Mouse (Mus musculus): ENCODE data around the gene Cd38. TPM values are rescaled to one million over a fixed set of nuclear protein-coding genes. Genes with fewer than 3 reads are reported as not detected.

Gene Cd38
- polyA plus RNA-seq, 1 experiment = 0.40 TPM

GRCm38 (mm10) chr5:43845083-43845482 lies 23.3 kb upstream of the Cd38 start:
- no peak overlapping the region for H3K27ac ChIP-seq (ENCODE audit: control insufficient read depth, insufficient read depth, low read depth, low read length)
- H3K36me3 ChIP-seq (ENCODE audit: control insufficient read depth, insufficient read depth, low read length) = no peaks in the 10 kb centered on the region
- TF ChIP-seq CTCF (IDR thresholded peaks at IDR 0.05; ENCODE audit: control insufficient read depth, insufficient read depth, insufficient replicate concordance, low read depth, low read length) (no peak), POLR2A (IDR thresholded peaks at IDR 0.05; ENCODE audit: control insufficient read depth, low read depth, low read length) (no peak)
- H3K27me3 ChIP-seq (ENCODE audit: control insufficient read depth, insufficient read depth, low read length) = no peaks in the 10 kb centered on the region
- no peak overlapping the region for H3K4me3 ChIP-seq (ENCODE audit: control insufficient read depth, low read depth, low read length)
- no peaks in the 10 kb centered on the region for H3K4me1 ChIP-seq (ENCODE audit: control insufficient read depth, insufficient read depth, low read length)

GRCm38 (mm10) chr5:43845646-43846045 lies 22.7 kb upstream of the Cd38 start:
- no peak for TF ChIP-seq POLR2A (IDR thresholded peaks at IDR 0.05; ENCODE audit: control insufficient read depth, low read depth, low read length)
- no peak for TF ChIP-seq CTCF (IDR thresholded peaks at IDR 0.05; ENCODE audit: control insufficient read depth, insufficient read depth, insufficient replicate concordance, low read depth, low read length)
- H3K4me1 ChIP-seq (ENCODE audit: control insufficient read depth, insufficient read depth, low read length) = no peaks in the 10 kb centered on the region
- no peak overlapping the region for H3K27ac ChIP-seq (ENCODE audit: control insufficient read depth, insufficient read depth, low read depth, low read length)

GRCm38 (mm10) chr5:43846227-43846626 lies 22.1 kb upstream of the Cd38 start:
- no peak overlapping the region for H3K4me3 ChIP-seq (ENCODE audit: control insufficient read depth, low read depth, low read length)
- H3K36me3 ChIP-seq (ENCODE audit: control insufficient read depth, insufficient read depth, low read length) = no peaks in the 10 kb centered on the region
- H3K27ac ChIP-seq (ENCODE audit: control insufficient read depth, insufficient read depth, low read depth, low read length) = no peak overlapping the region
- no peaks in the 10 kb centered on the region for H3K27me3 ChIP-seq (ENCODE audit: control insufficient read depth, insufficient read depth, low read length)
- H3K4me1 ChIP-seq (ENCODE audit: control insufficient read depth, insufficient read depth, low read length) = no peaks in the 10 kb centered on the region
- TF ChIP-seq CTCF (IDR thresholded peaks at IDR 0.05; ENCODE audit: control insufficient read depth, insufficient read depth, insufficient replicate concordance, low read depth, low read length) (no peak), POLR2A (IDR thresholded peaks at IDR 0.05; ENCODE audit: control insufficient read depth, low read depth, low read length) (no peak)

More at GRCm38 (mm10) chr5:43845646-43846045, 22.7 kb upstream of the Cd38 start:
- no peaks in the 10 kb centered on the region for H3K36me3 ChIP-seq (ENCODE audit: control insufficient read depth, insufficient read depth, low read length)
- no peaks in the 10 kb centered on the region for H3K27me3 ChIP-seq (ENCODE audit: control insufficient read depth, insufficient read depth, low read length)
- no peak overlapping the region for H3K4me3 ChIP-seq (ENCODE audit: control insufficient read depth, low read depth, low read length)

GRCm38 (mm10) chr5:43847555-43847954 lies 20.8 kb upstream of the Cd38 start:
- TF ChIP-seq CTCF (IDR thresholded peaks at IDR 0.05; ENCODE audit: control insufficient read depth, insufficient read depth, insufficient replicate concordance, low read depth, low read length) = no peak
- no peak for TF ChIP-seq POLR2A (IDR thresholded peaks at IDR 0.05; ENCODE audit: control insufficient read depth, low read depth, low read length)
- Histone ChIP-seq H3K4me3 (ENCODE audit: control insufficient read depth, low read depth, low read length) (no peak overlapping the region), H3K4me1 (ENCODE audit: control insufficient read depth, insufficient read depth, low read length) (no peaks in the 10 kb centered on the region), H3K27ac (ENCODE audit: control insufficient read depth, insufficient read depth, low read depth, low read length) (no peak overlapping the region), H3K27me3 (ENCODE audit: control insufficient read depth, insufficient read depth, low read length) (no peaks in the 10 kb centered on the region), H3K36me3 (ENCODE audit: control insufficient read depth, insufficient read depth, low read length) (no peaks in the 10 kb centered on the region)

- TF ChIP-seq POLR2A (IDR thresholded peaks at IDR 0.05; ENCODE audit: control insufficient read depth, low read depth, low read length) (no peak), CTCF (IDR thresholded peaks at IDR 0.05; ENCODE audit: control insufficient read depth, insufficient read depth, insufficient replicate concordance, low read depth, low read length) (no peak)
- Histone ChIP-seq H3K27ac (ENCODE audit: control insufficient read depth, insufficient read depth, low read depth, low read length) (no peak overlapping the region), H3K4me3 (ENCODE audit: control insufficient read depth, low read depth, low read length) (no peak overlapping the region), H3K27me3 (ENCODE audit: control insufficient read depth, insufficient read depth, low read length) (no peaks in the 10 kb centered on the region), H3K4me1 (ENCODE audit: control insufficient read depth, insufficient read depth, low read length) (no peaks in the 10 kb centered on the region), H3K36me3 (ENCODE audit: control insufficient read depth, insufficient read depth, low read length) (no peaks in the 10 kb centered on the region)
Measured at GRCm38 (mm10) chr5:43848275-43848674, 20.1 kb upstream of the Cd38 start.

GRCm38 (mm10) chr5:43853096-43853867 lies 15.1 kb upstream of the Cd38 start:
- TF ChIP-seq POLR2A (IDR thresholded peaks at IDR 0.05; ENCODE audit: control insufficient read depth, low read depth, low read length) = no peak
- TF ChIP-seq CTCF (IDR thresholded peaks at IDR 0.05; ENCODE audit: control insufficient read depth, insufficient read depth, insufficient replicate concordance, low read depth, low read length) = no peak
- Histone ChIP-seq H3K27me3 (ENCODE audit: control insufficient read depth, insufficient read depth, low read length) (no peaks in the 10 kb centered on the region), H3K4me3 (ENCODE audit: control insufficient read depth, low read depth, low read length) (no peak overlapping the region), H3K4me1 (ENCODE audit: control insufficient read depth, insufficient read depth, low read length) (no peaks in the 10 kb centered on the region), H3K36me3 (ENCODE audit: control insufficient read depth, insufficient read depth, low read length) (no peaks in the 10 kb centered on the region), H3K27ac (ENCODE audit: control insufficient read depth, insufficient read depth, low read depth, low read length) (no peak overlapping the region)

- no peaks in the 10 kb centered on the region for H3K36me3 ChIP-seq (ENCODE audit: control insufficient read depth, insufficient read depth, low read length)
- no peaks in the 10 kb centered on the region for H3K4me1 ChIP-seq (ENCODE audit: control insufficient read depth, insufficient read depth, low read length)
- H3K27me3 ChIP-seq (ENCODE audit: control insufficient read depth, insufficient read depth, low read length) = no peaks in the 10 kb centered on the region
- H3K4me3 ChIP-seq (ENCODE audit: control insufficient read depth, low read depth, low read length) = no peak overlapping the region
- TF ChIP-seq CTCF (IDR thresholded peaks at IDR 0.05; ENCODE audit: control insufficient read depth, insufficient read depth, insufficient replicate concordance, low read depth, low read length) (no peak), POLR2A (IDR thresholded peaks at IDR 0.05; ENCODE audit: control insufficient read depth, low read depth, low read length) (no peak)
- no peak overlapping the region for H3K27ac ChIP-seq (ENCODE audit: control insufficient read depth, insufficient read depth, low read depth, low read length)
Measured at GRCm38 (mm10) chr5:43853868-43854488, 14.4 kb upstream of the Cd38 start.

Measured in testis, adult 2 months (tissue).